Mouse (Mus musculus) frontal cortex, postnatal 25 days (tissue): Measurements from ENCODE around the gene Aven.
"Not testable (repeated sequence)": the region's sequence is repeated elsewhere in the genome, so short reads cannot be mapped to it uniquely, and the experiment has no call there.

ENCODE experiments used
- DNase-seq, 2 experiments: peaks; one replicate each; pipeline ENCODE4 v3.0.0; 2022; ENCODE audit warnings: low spot score in 2 of 2

Gene Aven

GRCm38 (mm10) chr2:112492856-112493538, at the start of gene Aven:
TSS of gene Aven (plus strand) at chr2:112492964.
- peak; percentile 64 to 67 for DNase-seq

- no peak for DNase-seq
These were observed 49.3 kb upstream of the Aven start for GRCm38 (mm10) chr2:112443491-112443890.

GRCm38 (mm10) chr2:112445511-112445910, 47.3 kb upstream of the Aven start:
- no peak for DNase-seq

- not testable (repeated sequence) for DNase-seq
These were observed 44.7 kb upstream of the Aven start for GRCm38 (mm10) chr2:112448046-112448445.

GRCm38 (mm10) chr2:112448510-112449059, 44.2 kb upstream of the Aven start:
- DNase-seq = no peak

- no peak for DNase-seq
These were observed 43.0 kb upstream of the Aven start for GRCm38 (mm10) chr2:112449597-112450296.

- not testable (repeated sequence) for DNase-seq
These were observed 40.3 kb upstream of the Aven start for GRCm38 (mm10) chr2:112452513-112452912.

- no peak for DNase-seq
These were observed 38.5 kb upstream of the Aven start for GRCm38 (mm10) chr2:112454125-112454861.

- peak; percentile 96 for DNase-seq
These were observed 37.8 kb upstream of the Aven start, which contains the start of gene Emc7 for GRCm38 (mm10) chr2:112454862-112455564. TSS of gene Emc7 (plus strand) at chr2:112454997.

GRCm38 (mm10) chr2:112460557-112460956, 32.2 kb upstream of the Aven start:
- no peak for DNase-seq

- DNase-seq = no peak
These were observed 23.2 kb upstream of the Aven start for GRCm38 (mm10) chr2:112469542-112469941.

GRCm38 (mm10) chr2:112470961-112471381, 21.8 kb upstream of the Aven start:
- DNase-seq = no peak

GRCm38 (mm10) chr2:112472076-112472475, 20.7 kb upstream of the Aven start:
- no peak for DNase-seq

- no peak for DNase-seq
These were observed 17.6 kb upstream of the Aven start for GRCm38 (mm10) chr2:112474997-112475724.

- DNase-seq = no peak
These were observed 16.2 kb upstream of the Aven start for GRCm38 (mm10) chr2:112476554-112476953.

GRCm38 (mm10) chr2:112480669-112481068, 12.1 kb upstream of the Aven start, which contains the start of gene Chrm5:
TSS of gene Chrm5 (minus strand) at chr2:112480769.
- no peak for DNase-seq

GRCm38 (mm10) chr2:112481564-112481963, 11.2 kb upstream of the Aven start:
- no peak for DNase-seq

- no peak for DNase-seq
These were observed 10.0 kb upstream of the Aven start for GRCm38 (mm10) chr2:112482533-112483333.

- no peak for DNase-seq
These were observed 9.5 kb upstream of the Aven start for GRCm38 (mm10) chr2:112483334-112483651.

- no peak for DNase-seq
These were observed 7.9 kb upstream of the Aven start for GRCm38 (mm10) chr2:112484886-112485285.
